Mouse (Mus musculus): Measurements from ENCODE around the gene Nfkbia.

- TF ChIP-seq GATA1 (IDR thresholded peaks at IDR 0.05; ENCODE audit: low read length) = no peak
- TF ChIP-seq TAL1 (IDR thresholded peaks at IDR 0.05; ENCODE audit: low read length) = no peak
These were observed 3.6 kb downstream of the Nfkbia start for GRCm38 (mm10) chr12:55488661-55489447.
